Mouse (Mus musculus) midbrain, embryonic 10.5 days (tissue): ENCODE results near the gene Arl6ip4. TPM values are rescaled to one million over a fixed set of nuclear protein-coding genes. Genes with fewer than 3 reads are reported as not detected.

Source experiments
- DNase-seq: peaks from one replicate; pipeline ENCODE4 v3.0.0-alpha.2; 2017; ENCODE audit warnings: low spot score
- H3K27ac ChIP-seq: fragments of 300-500 bp; sonication (generic); replicated peaks from 2 replicates; pipeline ENCODE4 v1.5.1; 2016; ENCODE audit warnings: mild to moderate bottlenecking
- H3K27me3 ChIP-seq: fragments of 300-500 bp; sonication (generic); 2 replicates; pipeline ENCODE4 v1.6.1; 2016; ENCODE audit warnings: low read depth, mild to moderate bottlenecking; ENCODE audit not compliant: poor library complexity, severe bottlenecking
- H3K36me3 ChIP-seq: fragments of 300-500 bp; sonication (generic); 2 replicates; pipeline ENCODE4 v1.6.1; 2016; ENCODE audit warnings: mild to moderate bottlenecking, moderate library complexity
- H3K4me1 ChIP-seq: fragments of 300-500 bp; sonication (generic); 2 replicates; pipeline ENCODE4 v1.6.1; 2016
- H3K4me3 ChIP-seq: fragments of 300-500 bp; sonication (generic); 2 replicates; pipeline ENCODE4 v1.5.1; 2016; ENCODE audit warnings: mild to moderate bottlenecking, moderate library complexity
- H3K9me3 ChIP-seq: fragments of 300-500 bp; sonication (generic); replicated peaks from 2 replicates; pipeline ENCODE4 v1.6.1; 2016; ENCODE audit warnings: mild to moderate bottlenecking
- WGBS: fragments of 180-500 bp; shearing (Covaris S2); methylation state at CpG from one replicate; pipeline ENCODE4 v1.1.7; 2016; 5-methylcytosine and 5-hydroxymethylcytosine counted together
- polyA plus RNA-seq: library from polyadenylated mRNA; unstranded; fragments of >200 nt; fragmentation: Nextera tagmentation; extraction: Ambion mirVana; gene quantifications from 2 replicates; pipeline ENCODE4 v1.2.1, GENCODE M21; 2016

The Arl6ip4 gene
- 123 and 132 TPM in 2 replicates for polyA plus RNA-seq

DNA sequence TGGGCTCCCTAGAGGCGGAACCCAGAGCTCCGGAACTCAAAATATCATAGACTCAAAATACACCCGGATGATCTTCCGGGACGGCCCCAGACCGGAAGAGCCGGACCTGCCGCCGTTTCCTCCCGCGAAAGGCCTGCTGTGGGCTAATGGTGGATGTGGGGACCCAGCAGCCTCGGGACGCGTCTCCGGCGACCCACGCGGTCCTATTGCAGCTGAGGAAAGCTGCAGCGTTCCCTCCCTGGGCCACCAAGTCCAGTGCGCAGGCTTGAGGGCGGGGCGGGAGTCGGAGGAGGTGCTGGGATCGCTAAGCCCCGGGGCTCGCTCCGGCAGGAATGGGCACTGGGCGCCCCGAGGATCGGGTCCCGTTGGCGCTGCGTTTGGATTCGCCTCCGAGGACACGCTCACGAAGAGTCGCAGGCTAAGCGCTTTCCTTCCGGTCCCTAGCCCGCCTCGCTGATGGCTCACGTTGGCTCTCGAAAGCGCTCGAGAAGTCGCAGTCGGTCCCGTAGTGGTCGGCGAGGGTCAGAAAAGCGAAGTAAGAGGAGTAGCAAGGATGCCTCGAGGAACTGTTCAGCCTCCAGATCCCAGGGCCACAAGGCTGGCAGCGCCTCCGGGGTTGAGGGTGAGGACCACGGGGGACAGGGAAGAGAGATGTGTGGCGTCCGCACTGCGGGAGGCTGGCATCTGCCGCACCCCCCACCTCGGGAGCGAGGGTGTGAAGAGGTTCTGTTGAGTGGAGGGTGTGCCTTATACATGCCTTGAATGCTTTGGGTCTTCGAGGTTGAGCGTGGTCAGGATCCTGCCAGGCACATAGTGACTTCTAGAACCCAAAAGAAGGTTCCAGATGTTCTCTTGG is at the start of gene Arl6ip4:
Gene Arl6ip4 (plus strand): TSS at position 100 of the 856 bp plus-strand sequence.
- DNase-seq = peak; percentile 78
- no peaks in the 10 kb centered on the region for H3K27me3 ChIP-seq
- H3K4me3 ChIP-seq = peak within 1 kb of the TSS; percentile 91
- H3K4me1 ChIP-seq = peaks cover 51% of the 10 kb centered on the region
- peak within 1 kb of the TSS; percentile 93 for H3K27ac ChIP-seq
- H3K9me3 ChIP-seq = no peaks in the 10 kb centered on the region
- WGBS = 2% methylated on average over 64 of the region's 64 CpGs
- H3K36me3 ChIP-seq = peaks cover 49% of the 10 kb centered on the region

DNA sequence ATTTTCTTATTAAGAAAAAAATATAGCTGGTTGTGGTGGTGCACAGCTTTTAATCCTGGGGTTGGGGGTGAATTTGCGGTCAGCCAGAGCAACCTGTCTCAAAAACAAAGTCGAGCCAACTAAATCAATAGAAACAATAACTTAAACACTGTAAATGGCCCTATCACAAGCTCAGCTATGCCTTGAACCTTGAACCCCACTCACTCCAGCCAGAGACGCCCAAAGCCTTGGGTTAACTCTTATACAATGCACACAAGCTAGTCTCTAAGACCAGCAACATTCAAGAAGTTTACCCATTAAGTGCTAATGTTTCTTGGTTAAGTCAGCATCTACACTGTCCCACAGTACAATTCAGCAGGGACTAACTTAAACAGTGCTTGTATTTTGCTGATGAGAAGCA is 46.2 kb upstream of the Arl6ip4 start:
- peaks cover 19% of the 10 kb centered on the region for H3K4me1 ChIP-seq
- no peaks in the 10 kb centered on the region for H3K27me3 ChIP-seq
- H3K36me3 ChIP-seq = no peaks in the 10 kb centered on the region
- no peaks in the 10 kb centered on the region for H3K9me3 ChIP-seq
- DNase-seq = no peak
- H3K4me3 ChIP-seq = no peak overlapping the region
- H3K27ac ChIP-seq = no peak overlapping the region
- WGBS = 87% methylated on average over 3 of the region's 3 CpGs

DNA sequence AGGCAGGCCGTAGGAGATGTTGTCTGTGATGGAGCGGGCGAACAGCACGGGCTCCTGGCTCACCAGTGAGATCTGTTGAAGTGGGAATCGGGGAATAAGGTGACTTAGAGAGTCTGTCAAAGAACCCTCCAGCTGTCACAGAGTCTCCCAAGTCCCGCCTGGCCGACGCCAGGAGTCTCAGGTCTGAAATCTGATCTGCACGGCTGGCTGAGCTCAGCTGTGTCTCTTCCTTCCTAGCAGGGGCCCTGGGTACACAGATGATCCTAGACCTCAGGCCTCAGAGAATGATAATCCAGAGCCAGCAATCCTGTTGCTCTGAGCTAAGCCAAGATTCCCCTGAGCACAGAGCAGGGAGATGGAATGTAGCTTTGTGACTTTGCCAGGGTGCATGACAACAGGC is 42.2 kb upstream of the Arl6ip4 start:
- no peaks in the 10 kb centered on the region for H3K36me3 ChIP-seq
- no peak for DNase-seq
- H3K4me1 ChIP-seq = peaks cover 49% of the 10 kb centered on the region
- 55% methylated on average over 9 of the region's 9 CpGs for WGBS
- H3K27ac ChIP-seq = no peak overlapping the region; the same call in 1 of the 2 replicates
- no peaks in the 10 kb centered on the region for H3K9me3 ChIP-seq
- H3K27me3 ChIP-seq = peaks cover 11% of the 10 kb centered on the region; the same call in 1 of the 2 replicates
- H3K4me3 ChIP-seq = no peak overlapping the region

DNA sequence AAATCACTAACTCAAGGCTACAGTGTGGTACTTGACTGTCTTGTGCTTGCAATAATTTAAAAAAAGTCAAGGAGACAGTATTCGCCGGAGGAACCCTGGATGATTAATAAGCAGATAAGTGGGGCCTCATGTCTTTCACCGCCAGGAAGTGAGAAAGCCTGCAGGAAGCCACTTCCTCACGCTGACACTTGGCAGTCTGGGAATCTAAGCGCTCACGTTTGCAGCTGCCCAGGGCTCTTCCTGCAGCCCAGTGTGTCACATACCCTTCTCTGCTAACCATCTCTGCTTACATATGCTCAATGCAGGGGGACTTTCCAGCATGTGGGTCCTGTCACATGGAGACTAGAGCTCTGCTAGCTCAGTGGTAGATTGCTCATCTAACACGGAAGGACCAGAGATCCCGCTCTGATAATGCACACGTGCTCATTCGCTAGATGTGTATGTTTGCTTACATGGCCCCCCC is 41.0 kb upstream of the Arl6ip4 start:
- peaks cover 56% of the 10 kb centered on the region for H3K4me1 ChIP-seq
- no peak for DNase-seq
- no peaks in the 10 kb centered on the region for H3K9me3 ChIP-seq
- 80% methylated on average over 10 of the region's 10 CpGs for WGBS
- peaks cover 11% of the 10 kb centered on the region; the same call in 1 of the 2 replicates for H3K27me3 ChIP-seq
- no peak overlapping the region for H3K4me3 ChIP-seq
- H3K27ac ChIP-seq = no peak overlapping the region
- no peaks in the 10 kb centered on the region for H3K36me3 ChIP-seq

DNA sequence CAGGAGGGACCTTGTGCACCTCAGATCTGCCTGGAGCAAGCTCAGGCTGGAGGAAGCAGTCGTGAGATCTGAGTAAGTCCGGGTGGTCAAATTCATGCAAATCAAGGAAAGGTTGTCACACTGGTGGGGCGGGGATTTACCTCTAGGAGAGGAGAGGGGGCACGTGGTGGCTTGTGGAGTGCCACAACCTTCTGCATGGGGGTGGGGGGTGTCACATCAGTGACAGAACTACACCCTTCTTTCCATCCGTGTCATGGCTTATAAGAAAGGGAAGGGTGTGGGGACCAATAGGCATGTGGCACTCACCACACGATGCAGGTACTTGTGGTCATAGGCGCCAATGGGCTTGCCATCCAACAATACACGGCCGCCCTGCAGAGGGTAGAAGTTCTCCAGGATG is 40.2 kb upstream of the Arl6ip4 start:
- WGBS = 80% methylated on average over 9 of the region's 9 CpGs
- no peak overlapping the region for H3K27ac ChIP-seq
- no peak for DNase-seq

DNA sequence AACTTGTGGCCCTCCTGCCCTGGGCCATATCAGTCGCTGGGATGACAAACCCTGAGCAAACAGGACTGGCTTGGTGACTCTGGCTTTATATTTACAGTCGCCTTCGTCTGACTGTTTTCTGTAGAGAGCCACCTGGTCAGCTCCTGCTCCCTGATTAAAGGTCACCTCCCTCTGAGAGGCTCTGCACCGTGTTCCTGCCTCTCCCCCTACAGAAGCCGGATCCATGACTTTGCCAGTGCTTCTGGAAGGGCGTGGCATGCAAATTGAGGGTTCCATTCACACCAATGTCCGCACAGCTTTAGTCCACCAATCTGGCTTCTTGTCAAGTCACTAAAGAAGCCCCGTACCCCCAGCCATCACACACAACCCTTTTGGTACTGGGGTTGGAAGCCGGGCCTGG is 39.3 kb upstream of the Arl6ip4 start:
- WGBS = 57% methylated on average over 9 of the region's 9 CpGs
- DNase-seq = no peak
- H3K4me1 ChIP-seq = peaks cover 54% of the 10 kb centered on the region

More for the DNA sequence above, 40.2 kb upstream of the Arl6ip4 start:
- Histone ChIP-seq H3K9me3 (no peaks in the 10 kb centered on the region), H3K4me3 (no peak overlapping the region), H3K27me3 (peaks cover 11% of the 10 kb centered on the region; the same call in 1 of the 2 replicates), H3K36me3 (no peaks in the 10 kb centered on the region), H3K4me1 (peaks cover 56% of the 10 kb centered on the region)

DNA sequence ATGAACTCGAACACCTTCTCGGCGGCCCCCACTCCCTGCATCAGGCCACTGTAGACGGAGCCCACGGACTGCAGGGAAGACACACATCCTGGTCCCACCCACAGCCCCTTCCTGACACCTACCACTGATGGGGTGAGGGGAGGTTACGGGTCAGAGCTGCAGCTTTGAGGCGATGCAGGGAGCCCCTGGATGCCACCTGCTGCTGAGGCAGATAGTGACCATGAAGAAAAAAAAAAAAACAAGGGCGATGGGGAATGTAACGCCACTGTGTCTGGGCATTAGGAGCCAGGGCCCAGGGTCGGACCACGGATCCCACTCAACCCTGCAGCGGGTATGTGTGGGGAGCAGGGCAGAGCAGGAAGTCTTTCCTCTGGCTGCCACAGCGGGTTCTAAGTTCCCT is 38.6 kb upstream of the Arl6ip4 start:
- H3K27ac ChIP-seq = peak overlapping the region; percentile 53; the same call in 1 of the 2 replicates
- DNase-seq = no peak
- H3K4me1 ChIP-seq = peaks cover 49% of the 10 kb centered on the region
- 80% methylated on average over 13 of the region's 13 CpGs for WGBS
- H3K9me3 ChIP-seq = no peaks in the 10 kb centered on the region
- peaks cover 11% of the 10 kb centered on the region; the same call in 1 of the 2 replicates for H3K27me3 ChIP-seq
- no peak overlapping the region for H3K4me3 ChIP-seq
- H3K36me3 ChIP-seq = no peaks in the 10 kb centered on the region

More for the DNA sequence above, 39.3 kb upstream of the Arl6ip4 start:
- H3K4me3 ChIP-seq = no peak overlapping the region
- peaks cover 11% of the 10 kb centered on the region; the same call in 1 of the 2 replicates for H3K27me3 ChIP-seq
- no peaks in the 10 kb centered on the region for H3K36me3 ChIP-seq
- no peak overlapping the region; the same call in 1 of the 2 replicates for H3K27ac ChIP-seq
- H3K9me3 ChIP-seq = no peaks in the 10 kb centered on the region

DNA sequence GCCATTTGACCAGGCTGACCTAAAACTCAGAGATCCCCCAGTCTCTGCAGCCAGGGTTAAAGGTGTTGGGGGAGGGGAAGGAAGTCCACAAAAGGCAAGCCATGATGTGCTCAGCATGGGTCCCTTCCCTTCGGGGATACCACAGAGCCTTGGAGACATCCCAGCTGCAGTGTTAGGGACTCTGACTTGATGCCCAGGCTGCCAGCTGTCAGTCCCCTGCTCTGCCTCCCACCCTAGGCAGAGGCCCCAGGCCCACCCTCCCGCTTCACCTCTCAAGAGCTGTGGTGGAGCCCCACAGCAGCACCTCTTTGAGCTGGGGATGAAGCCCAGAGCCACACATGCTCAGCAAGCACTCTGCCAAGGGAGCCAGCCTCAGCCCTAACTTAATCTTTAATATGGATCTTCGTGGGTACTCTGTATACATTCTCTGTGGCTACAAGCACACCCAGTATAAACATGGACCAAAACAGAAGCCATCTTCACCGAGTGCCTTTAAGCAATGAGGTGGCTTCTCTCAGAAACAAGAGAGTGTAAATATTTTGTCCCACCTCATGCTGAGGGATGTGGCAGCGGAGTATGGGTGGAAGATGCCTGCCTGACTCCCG is 37.9 kb upstream of the Arl6ip4 start:
- H3K4me1 ChIP-seq = peaks cover 49% of the 10 kb centered on the region
- no peak for DNase-seq
- H3K9me3 ChIP-seq = no peaks in the 10 kb centered on the region
- H3K27ac ChIP-seq = peak overlapping the region; percentile 53
- peaks cover 11% of the 10 kb centered on the region; the same call in 1 of the 2 replicates for H3K27me3 ChIP-seq
- WGBS = 59% methylated on average over 6 of the region's 6 CpGs
- no peak overlapping the region for H3K4me3 ChIP-seq
- H3K36me3 ChIP-seq = no peaks in the 10 kb centered on the region

DNA sequence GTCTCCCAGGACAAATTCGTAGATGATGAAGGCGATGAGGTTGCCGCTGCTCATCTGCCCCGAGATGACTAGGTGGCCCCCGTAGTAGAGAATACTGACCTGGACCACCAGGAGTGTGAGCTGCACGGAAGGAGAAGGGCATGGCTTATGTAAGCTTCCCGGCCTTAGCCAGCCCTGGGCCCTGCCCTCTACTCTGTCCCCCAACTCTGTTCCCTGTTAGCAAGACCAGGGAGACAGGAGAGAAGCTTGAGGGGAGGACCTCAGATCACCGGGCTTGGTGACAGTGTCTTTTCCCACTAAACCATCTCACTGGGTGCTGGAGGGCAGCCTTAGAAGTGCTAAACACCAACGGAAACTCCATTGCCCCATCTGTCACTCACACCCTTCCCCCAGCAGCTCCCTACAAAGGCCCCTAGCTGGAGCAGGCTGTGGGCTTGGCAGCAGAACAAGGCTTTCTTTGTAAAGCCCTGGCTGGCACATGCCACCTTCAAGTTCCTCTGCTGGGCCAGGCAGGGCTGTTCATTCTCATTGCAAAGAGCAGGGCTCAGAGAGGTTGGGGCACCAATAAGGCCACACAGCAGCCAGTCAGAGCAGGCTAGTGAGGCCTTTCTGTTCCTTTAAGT is 37.0 kb upstream of the Arl6ip4 start:
- peak overlapping the region; percentile 55; the same call in 1 of the 2 replicates for H3K27ac ChIP-seq
- H3K4me1 ChIP-seq = peaks cover 42% of the 10 kb centered on the region
- H3K36me3 ChIP-seq = no peaks in the 10 kb centered on the region
- H3K4me3 ChIP-seq = no peak overlapping the region
- no peak for DNase-seq
- H3K27me3 ChIP-seq = peaks cover 11% of the 10 kb centered on the region; the same call in 1 of the 2 replicates
- no peaks in the 10 kb centered on the region for H3K9me3 ChIP-seq
- WGBS = 70% methylated on average over 9 of the region's 9 CpGs

DNA sequence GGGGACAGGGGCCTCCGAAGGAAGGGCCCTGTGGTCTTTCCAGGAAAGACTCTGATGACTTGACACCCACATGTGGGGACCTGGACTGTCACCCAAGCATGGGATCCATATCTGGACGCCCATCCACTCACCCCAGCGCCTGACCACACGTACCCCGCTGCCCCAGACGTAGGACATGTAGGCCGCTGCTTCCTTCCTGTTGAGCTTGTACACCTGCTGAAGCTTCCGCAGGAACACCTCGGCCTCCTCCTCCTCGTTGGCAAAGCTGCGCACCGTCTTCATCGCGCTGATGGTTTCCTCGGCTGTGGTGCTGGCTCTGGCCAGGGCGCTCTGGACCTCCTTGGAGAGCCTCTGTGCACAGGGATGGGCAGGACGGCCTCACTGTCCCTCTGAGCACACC is 36.0 kb upstream of the Arl6ip4 start:
- peak overlapping the region; percentile 55; the same call in 1 of the 2 replicates for H3K27ac ChIP-seq
- peaks cover 36% of the 10 kb centered on the region for H3K4me1 ChIP-seq
- H3K27me3 ChIP-seq = peaks cover 11% of the 10 kb centered on the region; the same call in 1 of the 2 replicates
- no peak for DNase-seq
- no peaks in the 10 kb centered on the region for H3K9me3 ChIP-seq
- WGBS = 95% methylated on average over 17 of the region's 17 CpGs
- H3K36me3 ChIP-seq = no peaks in the 10 kb centered on the region
- no peak overlapping the region for H3K4me3 ChIP-seq

DNA sequence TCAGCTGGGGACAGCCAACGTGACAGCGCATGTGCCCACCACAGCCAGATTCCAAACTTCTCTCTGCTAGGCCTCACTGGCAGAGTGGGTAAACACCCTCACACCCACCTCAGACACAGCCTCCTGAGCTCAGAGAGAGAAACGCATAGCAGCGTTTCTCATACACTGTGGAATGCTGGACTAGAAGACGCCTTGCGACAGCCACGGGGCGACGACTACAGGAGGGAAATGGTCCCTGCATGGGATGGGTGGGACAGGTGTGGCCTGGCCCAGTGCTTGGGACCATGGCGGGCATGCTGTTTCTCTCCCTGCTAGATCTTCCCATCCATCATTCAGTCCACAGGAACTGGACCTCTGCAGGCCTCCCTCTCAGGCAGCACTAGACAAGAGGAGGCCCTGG is 33.4 kb upstream of the Arl6ip4 start:
- 88% methylated on average over 10 of the region's 10 CpGs for WGBS
- H3K9me3 ChIP-seq = no peaks in the 10 kb centered on the region
- no peak overlapping the region for H3K4me3 ChIP-seq
- H3K4me1 ChIP-seq = peaks cover 20% of the 10 kb centered on the region
- H3K27ac ChIP-seq = 0 out of 2 replicates have a peak overlapping the region, but pooled peaks have one; percentile 30
- DNase-seq = no peak
- no peaks in the 10 kb centered on the region for H3K36me3 ChIP-seq
- no peaks in the 10 kb centered on the region for H3K27me3 ChIP-seq

DNA sequence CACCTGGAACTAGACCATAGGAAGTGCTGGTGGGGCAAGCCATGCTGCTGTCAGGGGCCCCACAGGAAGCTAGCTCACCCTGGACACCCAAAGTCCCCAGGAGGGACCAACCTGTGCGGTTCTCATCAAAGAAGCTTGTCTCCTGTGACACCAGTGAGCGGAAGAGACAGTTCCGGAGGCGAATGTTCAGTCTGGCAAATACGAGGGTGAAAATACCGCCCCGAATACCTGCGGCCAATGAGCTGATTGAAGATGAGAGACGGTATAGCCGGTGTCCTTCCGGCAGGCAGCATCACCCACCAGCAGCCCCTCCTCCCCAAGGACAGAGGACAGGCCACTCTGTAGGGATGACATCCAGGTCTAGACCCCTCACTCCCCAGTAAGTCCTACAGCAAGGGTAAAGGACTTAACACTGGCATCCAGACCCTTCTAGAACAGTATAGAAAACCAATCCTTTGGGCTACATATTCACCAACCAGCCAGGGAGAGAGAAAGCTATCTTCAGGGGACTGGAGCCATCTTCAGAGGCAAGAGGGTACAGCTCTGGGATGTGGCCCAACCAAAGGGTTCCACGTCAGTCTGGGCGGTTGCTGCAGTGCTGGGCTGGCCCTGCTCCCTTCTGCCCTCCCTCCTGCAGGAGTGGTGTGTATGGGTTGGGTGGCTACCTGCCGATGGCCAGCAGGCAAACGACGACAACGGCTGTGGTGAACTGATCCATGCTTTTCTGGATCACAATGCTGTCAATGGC is 32.8 kb upstream of the Arl6ip4 start:
- DNase-seq = no peak
- peaks cover 13% of the 10 kb centered on the region for H3K4me1 ChIP-seq
- no peaks in the 10 kb centered on the region for H3K36me3 ChIP-seq
- H3K27ac ChIP-seq = 0 out of 2 replicates have a peak overlapping the region, but pooled peaks have one; percentile 30
- no peaks in the 10 kb centered on the region for H3K27me3 ChIP-seq
- H3K4me3 ChIP-seq = no peak overlapping the region
- 90% methylated on average over 17 of the region's 17 CpGs for WGBS
- H3K9me3 ChIP-seq = no peaks in the 10 kb centered on the region
